Comparison of ENCODE assay signal across 31 mouse cellular contexts in the genomic region with DNA sequence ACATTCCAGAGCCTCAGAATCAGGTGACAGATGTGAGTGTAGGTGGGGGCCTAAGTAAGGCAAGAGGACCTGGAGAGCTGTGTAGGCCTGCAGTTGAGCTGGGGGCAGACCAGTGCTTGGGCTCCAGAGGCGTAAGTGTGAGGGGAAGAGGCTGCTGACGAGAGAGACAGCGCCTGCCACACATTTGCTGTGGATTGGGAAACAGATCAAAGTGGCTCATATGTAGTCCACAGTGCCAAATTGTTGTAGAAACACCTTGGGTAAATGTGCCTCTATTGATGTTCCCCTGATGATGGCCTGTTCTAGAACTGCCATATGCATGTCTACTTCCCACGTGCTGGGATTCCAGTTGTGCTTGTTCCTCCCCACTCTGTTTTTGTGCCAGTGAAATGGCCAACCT.
DNase-seq lines count a peak whose midpoint lies in the region; ATAC-seq and TF ChIP-seq lines count a peak whose summit lies in the region.
"Had no signal": no experiment of that assay in that cellular context is flagged by ENCODE, and none has a peak within 500 bp of the region (broad histone marks: within the 10 kb centered on the region; RNA-seq: fewer than 3 reads in every experiment).

No protein-coding gene starts in this region.

- H3K4me2 ChIP-seq in liver, embryonic 16.5 days (ENCODE audit: low read depth, low read length) = no peak overlapping the region
- H3K4me2 ChIP-seq in liver, embryonic 12.5 days = no peak overlapping the region
- no peak overlapping the region for H3K4me2 ChIP-seq in forebrain, embryonic 16.5 days (ENCODE audit: low read length)
- H3K4me2 ChIP-seq: embryonic facial prominence, embryonic 13.5 days; forebrain, embryonic 12.5 days; forebrain, embryonic 15.5 days; heart, embryonic 13.5 days; hindbrain, embryonic 14.5 days had no signal

- H3K36me3 ChIP-seq in kidney, adult 2 months (ENCODE audit: control insufficient read depth, insufficient read depth, low read length) = no peaks in the 10 kb centered on the region
- no peaks in the 10 kb centered on the region for H3K36me3 ChIP-seq in liver, embryonic 16.5 days (ENCODE audit: control insufficient read depth, insufficient read depth)
- H3K36me3 ChIP-seq in liver, embryonic 12.5 days = peaks cover 2% of the 10 kb centered on the region; the same call in 1 of the 2 replicates
- no peaks in the 10 kb centered on the region for H3K36me3 ChIP-seq in forebrain, embryonic 16.5 days (ENCODE audit: control insufficient read depth, insufficient read depth)
- H3K36me3 ChIP-seq: embryonic facial prominence, embryonic 13.5 days; forebrain, embryonic 12.5 days; forebrain, embryonic 15.5 days had no signal

- ATAC-seq in liver, embryonic 16.5 days (ENCODE audit: low read depth) = peak; percentile 27; the same call in 1 of the 2 replicates
- ATAC-seq in liver, embryonic 12.5 days = no peak
- no peak for ATAC-seq in forebrain, embryonic 16.5 days
- ATAC-seq: activated CD4-positive, CD25-positive, alpha-beta regulatory T cell, adult 4 months; forebrain, embryonic 15.5 days; hindbrain, postnatal 0 days; inflammation-experienced regulatory T-cells, adult 6 months had no signal

- no peaks in the 10 kb centered on the region for H3K27me3 ChIP-seq in kidney, adult 2 months (replicated peaks; ENCODE audit: control insufficient read depth, insufficient read depth, low read length)
- H3K27me3 ChIP-seq in liver, embryonic 16.5 days (ENCODE audit: control insufficient read depth, insufficient read depth, low read depth, low read length) = no peaks in the 10 kb centered on the region
- H3K27me3 ChIP-seq in liver, embryonic 12.5 days (replicated peaks) = no peaks in the 10 kb centered on the region
- no peaks in the 10 kb centered on the region for H3K27me3 ChIP-seq in forebrain, embryonic 16.5 days (replicated peaks; ENCODE audit: control insufficient read depth, insufficient read depth, low read length)
- H3K27me3 ChIP-seq: CH12.LX; embryonic facial prominence, embryonic 13.5 days; forebrain, embryonic 12.5 days; forebrain, embryonic 15.5 days; heart, embryonic 13.5 days had no signal

- TF ChIP-seq POLR2A in kidney, adult 2 months (IDR thresholded peaks at IDR 0.05; ENCODE audit: low read depth, low read length) = no peak

- H3K4me3 ChIP-seq in kidney, adult 2 months (ENCODE audit: insufficient read depth, low read depth, low read length) = no peak overlapping the region
- H3K4me3 ChIP-seq in liver, embryonic 16.5 days (ENCODE audit: low read depth, low read length) = no peak overlapping the region
- H3K4me3 ChIP-seq in liver, embryonic 12.5 days = no peak overlapping the region
- H3K4me3 ChIP-seq in forebrain, embryonic 16.5 days (replicated peaks; ENCODE audit: low read length) = no peak overlapping the region
- H3K4me3 ChIP-seq: embryonic facial prominence, embryonic 10.5 days; embryonic facial prominence, embryonic 13.5 days; erythroblast, embryonic 14.5 days; forebrain, embryonic 12.5 days; forebrain, embryonic 15.5 days; heart, adult 2 months; heart, embryonic 10.5 days; heart, embryonic 13.5 days had no signal

- no peak overlapping the region for H3K27ac ChIP-seq in kidney, adult 2 months (ENCODE audit: insufficient read depth, low read depth, low read length)
- no peak overlapping the region for H3K27ac ChIP-seq in liver, embryonic 16.5 days (ENCODE audit: low read length)
- H3K27ac ChIP-seq in liver, embryonic 12.5 days = no peak overlapping the region
- H3K27ac ChIP-seq in forebrain, embryonic 16.5 days (ENCODE audit: low read length) = no peak overlapping the region
- H3K27ac ChIP-seq: embryonic facial prominence, embryonic 10.5 days; embryonic facial prominence, embryonic 13.5 days; forebrain, embryonic 12.5 days; forebrain, embryonic 15.5 days; heart, adult 2 months; heart, embryonic 10.5 days; heart, embryonic 13.5 days; hindbrain, embryonic 14.5 days; hindbrain, postnatal 0 days had no signal

- H3K9me3 ChIP-seq in liver, embryonic 16.5 days (replicated peaks; ENCODE audit: control insufficient read depth, low read length) = no peaks in the 10 kb centered on the region
- H3K9me3 ChIP-seq in liver, embryonic 12.5 days (replicated peaks) = no peaks in the 10 kb centered on the region
- H3K9me3 ChIP-seq in forebrain, embryonic 16.5 days (ENCODE audit: control insufficient read depth, low read length) = no peaks in the 10 kb centered on the region
- H3K9me3 ChIP-seq: embryonic facial prominence, embryonic 10.5 days; embryonic facial prominence, embryonic 13.5 days; forebrain, embryonic 12.5 days; forebrain, embryonic 15.5 days; G1E; heart, embryonic 10.5 days; heart, embryonic 13.5 days had no signal

- WGBS in kidney, adult 2 months = 86% methylated on average over 4 of the region's 4 CpGs
- WGBS in liver, embryonic 16.5 days (ENCODE audit: insufficient replicate concordance) = 75% methylated on average over 4 of the region's 4 CpGs
- whole genome bisulfite sequencing in liver, embryonic 12.5 days (ENCODE audit: insufficient replicate concordance) = 90% methylated on average over 4 of the region's 4 CpGs
- WGBS in forebrain, embryonic 16.5 days = 85% methylated on average over 4 of the region's 4 CpGs

- DNase-seq in kidney, adult 2 months = peak; percentile 28
- DNase-seq in kidney, adult 11 months = no peak
- DNase-seq in R1 (ENCODE audit: low read depth, low spot score) = peak; percentile 20
- DNase-seq: adrenal gland, adult 8-10 months; adrenal gland, postnatal 25 days; B cell, adult 2 months; cerebellum, adult 11-12 months; cerebellum, adult 8-10 months; cerebellum, postnatal 10 days; cerebellum, postnatal 36 days; embryo, embryonic 11 days; gastrocnemius, postnatal 25 days; heart, adult 2 months; heart, postnatal 14 days; heart, postnatal 4 days had no signal

- no peaks in the 10 kb centered on the region; the same call in 1 of the 2 replicates for H3K4me1 ChIP-seq in kidney, adult 2 months (ENCODE audit: control insufficient read depth, insufficient read depth, low read length)
- H3K4me1 ChIP-seq in liver, embryonic 16.5 days (ENCODE audit: control insufficient read depth, low read depth, low read length) = no peaks in the 10 kb centered on the region
- peaks cover 5% of the 10 kb centered on the region; the same call in 1 of the 2 replicates for H3K4me1 ChIP-seq in liver, embryonic 12.5 days
- H3K4me1 ChIP-seq in forebrain, embryonic 16.5 days (replicated peaks; ENCODE audit: control insufficient read depth, insufficient read depth, low read length) = no peaks in the 10 kb centered on the region

- TF ChIP-seq CTCF in kidney, adult 2 months (conservative IDR thresholded peaks at IDR 0.05; ENCODE audit: insufficient read depth, insufficient read length, low read depth, low read length) = no peak

- no peak overlapping the region for H3K9ac ChIP-seq in liver, embryonic 16.5 days (ENCODE audit: low read depth, low read length)
- H3K9ac ChIP-seq in liver, embryonic 12.5 days = no peak overlapping the region
- no peak overlapping the region for H3K9ac ChIP-seq in forebrain, embryonic 16.5 days (replicated peaks; ENCODE audit: low read depth, low read length)
- H3K9ac ChIP-seq: embryonic facial prominence, embryonic 13.5 days; forebrain, embryonic 12.5 days; forebrain, embryonic 15.5 days; heart, embryonic 13.5 days; hindbrain, embryonic 14.5 days had no signal
